Mouse (Mus musculus) liver, postnatal 0 days (tissue): ENCODE data around the gene Phxr2.

Source experiments
- CTCF ChIP-seq: sonication (generic); IDR thresholded peaks from 2 replicates; pipeline ENCODE4 v1.5.1; 2016; ENCODE audit warnings: antibody characterized with exemption, low read depth
- EP300 ChIP-seq: IDR thresholded peaks from 2 replicates; pipeline ENCODE4 v1.6.1; 2016; ENCODE audit warnings: antibody characterized with exemption, low read depth, mild to moderate bottlenecking

DNA sequence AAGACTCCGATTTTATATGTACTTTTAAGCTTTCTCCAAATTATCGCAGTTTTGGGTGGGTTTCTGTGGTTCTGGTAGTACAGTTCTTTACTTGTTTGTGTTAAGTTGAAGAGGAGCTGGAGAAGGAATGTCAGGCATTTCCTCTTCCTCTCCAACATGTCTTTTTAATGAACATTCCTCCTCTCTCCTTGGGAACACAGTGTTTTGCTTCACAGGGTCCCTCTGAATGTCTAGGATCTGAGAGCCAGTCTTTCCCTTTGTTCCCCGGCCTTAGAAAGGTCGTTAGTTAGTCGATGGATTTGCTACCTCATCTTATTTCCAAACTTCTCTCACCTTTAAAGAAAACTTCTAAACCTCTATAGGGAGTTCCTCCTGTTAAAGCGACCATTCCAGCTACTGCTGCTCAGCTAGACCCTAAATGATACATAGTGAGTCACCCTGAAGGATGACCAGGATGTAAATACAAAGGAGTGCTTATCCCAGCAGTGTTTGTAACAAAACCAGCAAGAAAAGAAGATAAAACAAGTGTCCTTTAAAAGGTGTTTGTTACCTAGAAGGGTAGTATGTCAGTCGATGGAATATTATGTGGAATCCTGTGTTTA is 46.9 kb upstream of the Phxr2 start:
- TF ChIP-seq EP300 (no peak), CTCF (no peak)
